Mouse (Mus musculus) kidney, adult 18-20 months (tissue): Measurements from ENCODE around the gene Nanp.
A peak's percentile ranks its signal among the peaks of the same experiment; 100 is the strongest.

Source experiments
- DNase-seq: peaks from one replicate; pipeline ENCODE4 v3.0.0; 2021

Nanp gene

DNA sequence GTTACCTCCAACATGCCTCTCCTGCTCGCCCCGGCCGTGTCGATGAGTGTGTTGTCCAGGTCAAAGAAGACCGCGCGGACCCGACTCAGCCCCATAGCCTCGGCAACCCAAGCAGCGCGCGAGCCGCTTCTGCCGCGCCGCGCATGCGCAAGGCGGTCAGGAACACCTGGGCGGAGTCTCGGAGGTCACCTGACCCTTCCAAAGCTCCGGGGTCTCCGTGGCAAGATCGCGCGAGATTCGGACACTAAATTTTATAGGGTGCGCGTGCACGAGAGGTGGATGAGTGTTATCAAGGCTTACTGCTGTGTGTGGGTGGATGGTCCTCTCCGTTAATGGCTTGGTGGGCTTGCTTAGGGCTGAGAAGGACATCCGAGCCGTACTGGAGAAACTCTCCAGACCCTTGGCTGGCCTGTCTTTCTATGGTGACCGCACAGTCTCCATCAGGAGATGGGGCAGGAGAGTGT lies at the start of gene Nanp, which contains the start of gene Ninl:
TSS of gene Nanp (minus strand) at position 167 of the 464 bp plus-strand sequence.
TSS of gene Ninl (minus strand) at position 151 of the 464 bp plus-strand sequence.
- DNase-seq: peak; percentile 93

DNA sequence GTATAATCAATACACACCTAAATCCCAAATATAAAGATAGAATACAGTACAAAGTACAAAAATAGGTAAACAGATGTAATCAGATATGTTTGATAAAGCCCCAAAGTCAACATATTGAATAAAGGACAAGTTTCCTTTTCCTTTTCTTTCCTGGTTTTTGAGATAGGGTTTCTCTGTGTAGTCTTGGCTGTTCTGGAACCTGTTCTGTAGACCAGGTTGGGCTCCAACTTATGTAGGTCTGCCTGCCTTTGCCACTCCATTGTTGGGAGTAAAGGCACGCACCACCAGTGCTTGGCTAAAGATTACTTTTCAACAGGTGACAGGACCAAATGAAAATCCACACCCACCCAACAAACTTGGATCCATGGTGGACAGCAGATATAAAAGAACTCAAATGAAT lies 17.4 kb upstream of the Nanp start:
- no peak for DNase-seq

DNA sequence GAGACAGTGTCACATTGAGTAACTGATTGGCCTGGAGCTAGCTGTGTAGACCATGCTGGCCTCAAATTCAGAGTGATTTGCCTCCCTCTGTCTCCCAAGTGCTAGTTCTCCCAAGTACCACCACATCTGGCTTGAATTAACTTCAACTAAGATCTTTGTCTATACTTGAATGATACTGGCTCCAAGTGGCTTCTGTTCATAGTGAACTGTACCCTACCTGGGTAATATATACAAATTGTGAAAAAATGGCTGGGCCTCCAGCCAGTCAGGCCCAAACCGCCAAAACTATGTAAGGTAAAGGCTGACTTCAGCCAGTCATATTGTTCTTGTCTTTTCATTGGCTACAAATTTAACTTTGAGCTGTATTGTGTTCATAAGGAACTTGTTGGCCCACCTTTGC lies 1.2 kb upstream of the Nanp start:
- no peak for DNase-seq

DNA sequence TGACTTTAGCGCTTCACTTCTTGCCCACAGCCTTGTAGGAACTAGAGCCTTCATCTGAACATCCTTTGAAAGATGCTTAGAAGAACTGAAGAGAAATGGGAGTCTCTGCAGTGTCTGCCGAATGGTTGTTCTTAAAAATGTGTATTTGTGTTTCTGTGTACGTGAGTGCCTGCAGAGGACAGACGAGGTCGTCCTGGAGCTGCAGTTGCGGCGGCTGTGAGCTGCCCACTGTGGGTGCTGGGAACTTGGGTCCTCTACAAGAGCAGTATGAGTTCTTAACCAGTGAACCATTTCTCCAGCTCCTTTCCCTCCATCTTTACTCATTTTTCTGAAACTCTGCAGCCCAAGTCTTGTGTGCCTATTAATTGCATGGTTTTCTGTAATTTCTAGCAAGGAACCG lies 528 bp upstream of the Nanp start:
- DNase-seq: no peak

DNA sequence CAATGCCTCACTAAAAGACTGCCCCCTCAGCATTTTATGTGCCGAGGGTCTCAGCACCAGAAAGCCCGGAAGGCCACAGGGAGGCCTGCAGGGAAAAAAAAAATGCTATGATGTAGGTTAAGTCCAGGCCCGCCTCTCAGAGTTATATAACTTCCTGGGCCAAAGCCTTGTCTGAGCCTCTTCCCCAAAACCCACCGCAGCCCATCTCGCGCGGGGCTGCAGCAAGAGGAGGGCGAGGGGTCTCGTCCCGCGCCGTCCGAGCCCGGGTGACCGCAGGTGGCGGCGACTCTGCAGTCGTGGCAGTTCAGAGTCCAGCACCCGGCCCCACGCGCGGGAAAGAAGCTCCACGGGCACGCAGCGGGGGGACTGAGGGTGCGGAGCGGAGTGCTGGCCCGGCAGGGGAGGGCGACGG lies 381 bp downstream of the Nanp start:
- no peak for DNase-seq

DNA sequence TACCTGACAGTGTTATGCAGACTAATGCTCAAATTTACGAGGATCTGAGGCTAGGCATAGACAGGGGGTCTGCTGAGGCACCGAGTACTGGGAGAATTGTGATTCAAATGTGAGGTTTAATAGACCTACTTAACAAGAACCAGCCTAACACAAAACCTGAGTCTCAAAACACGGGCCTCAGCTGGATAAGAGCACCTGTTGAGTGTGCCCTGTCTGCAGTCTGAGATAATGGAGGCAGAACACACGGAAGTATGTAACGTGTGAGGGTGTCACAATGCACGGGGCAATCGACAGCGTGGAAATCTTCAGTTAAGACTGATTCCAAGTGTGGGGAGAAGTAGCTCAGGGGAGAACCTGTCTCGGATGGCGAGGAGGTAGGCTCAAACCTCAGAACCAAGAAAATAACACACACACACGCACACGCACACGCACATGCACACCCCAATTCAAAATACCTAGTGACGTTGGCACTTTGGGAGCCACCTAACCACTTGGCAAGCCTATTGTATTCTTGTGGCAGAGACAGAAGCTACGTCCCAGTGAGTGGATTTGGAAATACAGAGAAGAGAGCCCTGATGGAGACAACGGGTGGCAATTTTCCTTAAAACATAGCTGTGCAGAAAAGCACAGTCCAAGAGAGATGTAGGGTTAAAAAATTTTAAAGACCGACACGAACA lies 1.2 kb downstream of the Nanp start:
- peak; percentile 4 for DNase-seq

DNA sequence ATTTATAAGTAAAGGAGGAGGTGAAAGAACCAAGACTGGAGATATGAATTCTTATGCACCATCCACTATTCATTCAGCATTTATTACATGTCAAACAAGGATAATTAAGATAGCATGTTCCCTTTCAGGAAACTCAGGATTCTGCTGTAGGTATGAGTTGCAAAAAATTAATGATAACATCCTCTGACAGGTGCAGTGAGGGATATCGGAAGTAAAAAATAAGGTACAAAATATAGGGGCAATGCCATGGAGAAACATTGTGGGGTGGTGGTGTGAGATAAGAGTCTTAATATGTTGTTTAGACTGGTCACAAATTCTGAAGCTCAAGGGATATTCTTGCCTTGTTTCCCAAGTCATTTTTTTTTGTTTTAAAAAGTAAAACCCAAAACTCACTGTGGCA lies 1.9 kb downstream of the Nanp start:
- no peak for DNase-seq

DNA sequence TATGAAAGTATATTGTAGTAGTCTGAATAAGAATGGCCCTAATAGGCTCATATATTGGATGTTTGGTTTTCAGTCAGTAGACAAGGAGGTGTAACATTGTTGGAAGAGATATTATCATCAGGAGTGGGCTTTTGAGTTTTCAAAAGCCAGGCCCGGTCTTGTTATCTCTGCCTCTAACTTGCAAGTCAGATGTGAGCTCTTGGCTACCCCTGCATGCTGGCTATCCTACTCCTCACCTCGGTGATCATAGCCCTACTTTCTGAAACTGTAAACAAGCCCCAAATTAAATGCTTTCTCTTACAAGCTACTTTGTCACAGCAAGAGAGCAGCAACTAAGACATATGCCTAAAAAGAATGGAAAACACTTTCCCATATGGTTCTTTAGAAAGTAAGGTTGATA lies 2.5 kb downstream of the Nanp start:
- DNase-seq: no peak

DNA sequence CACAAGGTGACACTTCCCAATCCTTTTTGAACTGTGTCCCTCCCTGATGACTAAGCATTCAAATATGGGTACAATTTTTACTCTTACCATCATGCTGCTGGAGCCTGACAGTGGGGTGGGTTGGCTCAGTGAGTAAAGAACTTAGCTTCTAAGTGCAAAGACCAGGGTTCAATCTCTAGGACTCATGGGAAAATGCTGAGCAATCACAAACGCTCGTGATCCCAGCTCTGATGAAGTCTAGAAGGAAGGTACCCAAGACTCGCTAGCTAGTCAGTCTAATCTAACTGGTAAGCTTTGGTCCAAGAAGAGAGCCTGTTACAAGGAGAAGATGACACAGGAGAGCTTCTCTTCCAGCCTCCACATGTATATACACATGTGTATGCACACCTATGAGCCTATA lies 4.8 kb downstream of the Nanp start:
- DNase-seq: no peak

DNA sequence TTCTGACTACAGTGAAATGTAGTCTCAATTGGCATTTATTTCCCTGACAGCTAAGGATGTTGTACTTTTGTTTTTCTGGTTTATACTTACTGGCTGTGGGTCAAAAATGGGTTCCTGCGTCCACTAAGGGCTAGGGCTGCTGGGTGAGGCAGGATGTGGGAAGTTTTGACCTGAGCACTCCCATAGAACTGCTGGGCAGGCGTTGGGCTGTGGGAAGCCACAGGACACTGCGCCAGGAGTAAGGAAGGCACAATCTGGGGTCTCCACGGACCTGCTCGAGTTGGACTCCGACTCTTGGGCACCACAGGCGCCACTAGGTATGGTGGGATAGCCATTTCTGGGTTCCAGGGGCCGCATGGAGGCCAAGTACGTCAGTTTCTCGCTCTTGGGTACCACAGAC lies 18.0 kb downstream of the Nanp start:
- DNase-seq: no peak

DNA sequence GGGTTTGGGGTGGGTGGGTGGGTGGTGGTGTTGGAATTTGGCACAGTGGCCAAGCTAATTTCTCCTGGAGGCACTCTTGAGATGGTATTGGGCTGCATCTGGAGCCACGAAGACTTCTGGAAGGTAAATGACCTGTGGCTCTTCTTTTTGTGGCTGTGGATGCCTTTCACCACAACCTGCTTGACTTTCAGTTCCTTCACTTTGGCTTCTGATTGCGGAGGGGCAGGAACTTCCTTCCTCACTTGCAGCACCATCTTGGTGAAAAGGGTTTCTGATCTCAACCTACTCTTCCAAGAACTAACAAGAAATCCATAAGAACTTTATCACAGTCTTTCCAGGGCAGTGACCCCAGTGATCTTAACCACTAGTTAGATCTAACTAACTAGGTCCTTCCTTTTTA lies 23.9 kb downstream of the Nanp start:
- DNase-seq: no peak

DNA sequence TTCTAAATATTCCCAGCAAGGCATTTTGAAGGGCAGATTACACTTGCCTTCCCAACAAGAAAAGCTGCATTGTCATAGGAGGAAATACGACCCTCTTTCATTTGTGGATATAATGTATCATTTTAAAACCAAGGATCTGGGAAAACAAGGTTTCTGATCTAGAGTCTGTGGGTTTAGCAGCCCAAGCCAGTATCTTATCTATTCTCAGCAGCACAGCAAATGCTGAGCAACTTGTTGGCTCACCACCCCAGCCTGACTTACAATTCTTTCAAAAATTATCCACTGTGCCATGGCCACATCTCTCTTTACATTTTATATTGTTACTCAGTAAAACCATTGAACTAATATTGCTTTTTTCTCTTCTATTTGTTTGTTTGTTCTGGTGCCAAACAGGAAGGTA lies 27.9 kb downstream of the Nanp start:
- DNase-seq: no peak

DNA sequence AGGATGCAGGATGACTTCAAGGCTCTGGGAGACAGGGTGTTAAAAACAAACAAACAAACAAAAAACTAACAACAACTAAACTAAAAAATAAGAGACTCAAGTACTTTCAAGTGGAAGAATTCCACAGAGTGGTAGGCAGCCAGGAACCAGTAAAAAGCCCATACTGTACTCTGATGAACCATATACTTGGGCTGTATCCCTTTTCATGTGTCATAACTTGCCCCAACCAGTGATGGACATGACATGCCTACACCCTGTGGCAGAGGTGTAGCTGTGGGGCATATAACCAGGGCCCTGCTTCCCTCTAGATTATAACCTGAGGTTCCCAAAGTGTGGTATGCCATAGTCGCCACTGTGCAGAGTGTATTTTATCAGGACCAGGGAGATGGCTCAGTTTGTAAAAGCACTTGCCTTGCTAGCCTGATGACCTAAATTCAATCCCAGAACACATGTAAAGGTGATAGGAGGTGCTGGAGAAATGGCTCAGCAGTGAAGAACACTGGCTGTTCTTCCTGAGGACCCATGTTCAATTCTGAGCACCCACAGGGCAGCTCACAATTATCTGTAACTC lies 29.6 kb downstream of the Nanp start:
- DNase-seq: no peak

DNA sequence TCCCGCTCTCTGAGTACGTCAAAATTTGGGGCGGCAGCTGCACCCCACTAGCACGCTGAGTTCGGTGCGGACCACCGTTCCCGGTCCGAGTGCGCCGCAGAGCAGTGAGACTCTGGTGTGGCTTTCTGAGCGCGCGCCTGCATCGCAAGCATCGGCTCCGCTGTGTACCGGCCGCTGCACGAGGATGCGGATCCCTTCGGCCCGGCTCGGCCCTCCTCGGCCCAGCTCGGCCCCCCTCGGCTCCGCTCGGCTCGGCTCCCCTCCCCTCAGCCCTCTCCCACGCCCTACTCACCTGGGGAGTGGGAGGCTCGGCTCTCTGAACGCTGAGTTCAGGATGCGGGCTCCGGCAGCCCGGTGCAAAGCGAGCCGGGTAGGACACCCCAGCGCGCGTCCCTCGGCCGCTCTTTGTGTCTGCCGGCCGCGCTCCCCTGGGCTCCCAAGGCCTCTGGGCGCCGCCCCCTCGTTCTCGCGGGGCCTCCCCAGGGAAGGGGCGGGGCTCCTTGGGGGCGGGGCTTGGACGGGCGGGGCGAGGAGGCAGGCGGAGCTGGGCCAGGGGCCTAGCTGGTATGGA lies 30.2 kb downstream of the Nanp start:
- peak; percentile 81 for DNase-seq

DNA sequence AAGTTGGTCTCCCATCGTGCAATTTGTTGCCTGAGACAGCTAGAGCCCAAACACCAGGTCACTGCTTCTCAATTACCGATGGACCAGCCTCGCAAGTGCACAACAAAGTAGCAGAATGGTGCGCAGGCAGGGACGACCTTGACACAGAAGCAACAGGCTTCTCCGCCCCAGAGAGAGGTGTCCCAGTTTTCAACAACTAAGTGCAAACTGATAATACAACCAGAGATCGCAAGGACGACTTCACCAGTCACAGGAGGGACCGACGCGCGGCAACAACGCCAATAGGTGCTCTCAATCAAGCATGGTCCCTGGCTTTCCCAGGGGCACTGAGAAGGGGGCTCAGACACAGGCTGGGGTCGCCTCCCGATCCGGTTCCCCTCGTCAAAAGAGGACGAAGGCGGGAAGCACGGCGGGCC lies 30.7 kb downstream of the Nanp start:
- DNase-seq: no peak

DNA sequence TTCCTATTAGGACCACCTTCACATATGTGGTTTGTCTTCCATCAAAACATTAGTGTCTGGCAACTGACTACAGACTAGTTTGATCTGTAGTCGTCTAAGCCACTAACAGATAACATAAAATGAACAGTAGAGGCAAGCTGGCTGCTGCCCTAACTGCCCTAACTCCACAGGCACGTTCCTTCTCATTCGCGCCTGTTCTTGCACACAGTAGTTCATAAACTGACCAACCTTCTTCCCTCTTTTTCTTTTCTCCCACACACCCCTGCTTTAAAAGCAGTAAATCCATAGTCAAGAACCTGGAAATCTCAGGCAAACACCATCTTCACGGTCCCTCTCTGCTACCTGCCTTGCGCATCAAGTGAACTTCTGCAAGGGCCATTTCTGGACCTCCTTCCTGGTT lies 31.2 kb downstream of the Nanp start:
- no peak for DNase-seq

DNA sequence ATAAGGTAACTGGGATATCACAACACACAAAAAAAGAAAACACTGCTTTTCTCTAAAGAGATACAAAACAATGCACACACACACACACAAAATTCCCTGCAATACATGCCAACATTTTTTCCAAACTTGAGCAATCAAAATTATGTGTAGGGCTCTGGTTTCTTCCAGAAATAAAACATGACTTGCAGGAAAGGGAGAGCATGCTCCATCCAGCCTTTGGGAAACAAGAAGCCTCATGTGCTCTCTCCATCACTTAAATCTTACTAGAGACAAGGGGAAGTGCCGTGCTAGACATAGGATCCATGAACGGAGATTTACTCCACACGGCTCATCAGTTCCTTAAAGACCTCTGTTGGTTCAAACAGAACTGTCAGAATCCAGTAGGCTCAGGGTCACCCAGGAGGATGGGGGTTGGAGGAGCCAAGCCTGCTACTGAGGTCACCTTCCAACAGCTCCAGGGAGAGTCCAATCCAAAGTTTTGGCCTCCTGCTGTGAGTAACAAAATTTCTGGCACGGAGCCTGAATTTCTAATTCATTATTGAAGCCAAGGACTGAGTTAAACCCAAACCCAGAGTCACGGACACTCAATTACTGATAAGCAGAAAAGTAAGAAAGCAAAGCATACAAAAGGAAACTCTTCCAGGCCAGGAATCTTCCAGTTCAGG lies 32.8 kb downstream of the Nanp start:
- DNase-seq: peak; percentile 66

DNA sequence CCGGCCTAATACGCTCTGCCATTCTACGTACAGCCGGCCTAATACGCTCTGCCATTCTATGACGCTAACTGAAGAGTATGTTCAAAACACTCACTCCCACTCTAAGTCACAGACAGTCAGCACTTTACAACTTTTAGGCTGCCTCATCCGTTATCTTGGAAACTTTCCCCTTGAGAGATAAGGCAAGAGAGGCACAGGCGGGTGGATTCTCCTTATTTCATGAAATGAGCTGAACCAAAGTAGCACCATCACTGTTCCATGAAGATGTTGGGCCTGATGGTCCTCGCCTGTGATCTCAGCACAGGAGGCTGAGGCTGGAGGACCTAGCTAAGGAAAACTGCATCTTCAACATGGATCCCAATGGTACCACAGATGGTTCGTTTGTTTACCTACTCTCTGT lies 34.8 kb downstream of the Nanp start:
- DNase-seq: no peak

DNA sequence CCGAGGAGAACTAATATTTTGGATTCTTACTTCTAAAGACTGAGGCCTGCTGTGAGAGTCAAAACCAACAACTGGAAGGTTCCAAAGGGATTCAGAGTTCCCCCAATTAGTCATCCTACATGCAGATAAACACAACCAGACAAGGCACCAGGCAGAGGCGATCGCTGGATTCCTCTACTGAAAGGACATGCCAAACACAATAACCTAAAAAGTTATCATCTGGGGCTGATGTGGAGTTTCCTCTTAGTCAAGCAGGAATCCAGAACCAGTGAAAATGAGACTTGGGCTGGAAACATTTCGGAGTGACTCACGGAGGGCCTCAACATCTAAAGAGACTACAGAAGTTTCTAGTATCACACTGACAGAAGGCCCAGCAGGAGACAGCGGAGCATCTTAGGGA lies 35.4 kb downstream of the Nanp start:
- no peak for DNase-seq

DNA sequence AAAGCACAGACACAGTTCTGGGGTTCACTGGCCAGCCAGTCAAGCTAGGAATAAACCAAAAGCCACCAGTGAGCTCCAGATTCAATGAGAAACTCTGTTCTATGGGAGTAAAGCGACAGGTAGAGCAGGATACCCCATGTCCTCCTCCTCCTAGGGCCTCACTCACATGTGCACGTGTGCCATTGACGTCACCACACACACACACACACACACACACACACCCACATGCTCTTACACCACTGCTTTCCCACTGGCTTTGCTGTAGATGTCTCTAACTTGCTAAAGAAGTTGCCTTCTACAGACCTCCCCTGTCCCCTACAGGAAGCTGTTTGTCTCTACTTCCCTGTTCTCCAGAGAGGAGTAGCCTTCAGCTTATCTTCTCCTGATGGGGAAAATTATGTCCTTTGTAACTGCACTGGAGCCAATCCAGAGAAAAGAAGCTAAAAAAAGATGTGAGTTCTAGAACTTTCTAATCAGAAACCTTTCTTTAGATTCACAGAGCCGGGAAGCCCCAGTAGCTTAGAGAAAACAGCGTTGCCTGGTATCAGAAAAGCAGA lies 37.5 kb downstream of the Nanp start:
- DNase-seq: no peak

DNA sequence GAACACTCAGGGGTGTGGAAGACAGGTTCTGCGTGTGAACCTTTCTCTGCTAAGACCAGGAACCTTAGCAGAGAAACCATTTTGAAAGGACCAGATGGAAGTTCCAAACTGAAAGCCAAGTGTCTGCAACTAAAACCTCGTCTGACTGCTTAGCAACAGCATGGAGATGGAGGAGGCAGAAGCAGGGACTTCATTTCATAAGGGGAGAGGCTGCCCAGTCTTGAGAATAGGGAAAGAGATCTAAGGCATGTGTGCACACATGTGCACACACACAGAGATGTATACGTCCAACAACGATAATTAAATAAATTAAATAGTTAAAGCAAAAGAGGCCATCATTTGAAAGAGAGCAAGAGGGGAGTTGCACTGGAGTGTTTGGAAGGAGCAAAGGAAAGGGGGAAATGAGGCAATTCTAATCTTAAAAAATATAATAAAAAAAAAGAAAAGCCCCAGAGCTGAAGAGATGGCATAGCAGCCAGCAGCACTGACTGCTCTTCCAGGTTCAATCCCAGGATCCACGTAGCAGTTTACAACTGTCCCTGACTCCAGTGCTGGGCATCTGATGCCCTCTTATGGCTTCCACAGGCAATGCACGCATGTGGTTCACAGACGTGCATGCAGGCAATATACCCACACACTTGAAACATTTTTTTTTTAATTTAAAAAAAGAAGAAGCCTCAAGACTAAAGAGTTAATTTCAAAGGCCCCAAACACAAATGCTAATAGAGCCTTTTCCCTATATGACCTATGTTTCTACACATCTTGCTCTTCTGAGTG lies 38.6 kb downstream of the Nanp start:
- DNase-seq: peak; percentile 69

DNA sequence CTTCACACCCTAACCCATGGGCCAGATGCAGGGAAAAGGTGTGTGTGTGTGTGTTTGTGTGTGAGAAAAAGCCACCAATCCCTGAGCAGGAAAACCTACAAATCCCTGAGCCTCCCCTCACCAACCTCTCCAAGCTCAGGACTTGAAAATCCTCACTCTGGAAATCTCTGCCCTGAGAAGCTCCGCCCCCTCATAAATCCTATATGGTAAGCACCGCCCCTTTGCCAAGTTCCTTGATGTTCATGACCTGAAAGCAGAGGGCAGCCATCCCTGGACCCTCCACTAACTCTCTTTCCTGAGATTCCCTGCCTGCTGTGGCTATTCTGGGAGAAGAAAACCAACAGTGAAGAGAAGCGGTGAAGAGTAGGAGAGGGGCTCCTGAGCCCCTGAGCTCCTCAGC lies 40.2 kb downstream of the Nanp start:
- DNase-seq: no peak

DNA sequence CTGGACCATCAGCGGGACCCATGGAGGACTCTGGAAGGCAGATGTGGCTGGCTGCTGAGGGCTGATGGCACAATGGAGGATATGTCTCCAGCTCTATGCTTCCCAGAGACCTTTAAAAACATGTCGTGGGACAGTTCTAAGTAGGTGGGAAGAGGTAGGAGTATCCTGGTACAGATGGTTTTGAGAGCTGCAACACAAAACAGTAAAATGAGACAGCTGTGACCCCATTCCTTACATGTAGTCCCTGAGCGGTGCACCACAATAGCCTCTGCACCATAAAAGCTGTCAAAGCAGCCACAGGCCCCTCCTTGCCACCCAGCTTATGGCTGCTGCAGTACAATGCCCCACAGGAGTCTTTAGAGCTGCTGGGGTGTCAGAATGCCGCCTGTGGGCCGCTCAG lies 41.6 kb downstream of the Nanp start:
- no peak for DNase-seq
